Mouse (Mus musculus): Measurements from ENCODE around the gene Maged1. TPM values are rescaled to one million over a fixed set of nuclear protein-coding genes. Genes with fewer than 3 reads are reported as not detected.

The Maged1 gene
- polyA plus RNA-seq (2014; fragmentation: Nextera tagmentation; extraction: Ambion mirVana) = 738 and 790 TPM in 2 replicates

- H3K4me1 ChIP-seq (ENCODE audit: control insufficient read depth, insufficient read depth, low read length) = peaks cover 15% of the 10 kb centered on the region
- H3K27ac ChIP-seq (ENCODE audit: low read depth, low read length) = peak within 1 kb of the TSS; percentile 84
- H3K9me3 ChIP-seq (ENCODE audit: control insufficient read depth, low read length) = no peaks in the 10 kb centered on the region
- peak within 1 kb of the TSS; percentile 61 for H3K4me3 ChIP-seq (ENCODE audit: low read depth, low read length)
- no peaks in the 10 kb centered on the region; the same call in 1 of the 2 replicates for H3K36me3 ChIP-seq (ENCODE audit: control insufficient read depth, insufficient read depth, low read length)
- H3K4me2 ChIP-seq = peak within 1 kb of the TSS; percentile 47
- DNase-seq (ENCODE audit: low spot score, missing footprints) (peak; percentile 98), ATAC-seq (ENCODE audit: low FRiP score) (peak; percentile 89)
- H3K9ac ChIP-seq (ENCODE audit: low read length) = peak within 1 kb of the TSS; percentile 81
- 21% methylated on average over 30 of the region's 32 CpGs for WGBS
- no peaks in the 10 kb centered on the region for H3K27me3 ChIP-seq (ENCODE audit: control insufficient read depth, insufficient read depth, low read length)
These were observed at the start of gene Maged1 for GRCm38 (mm10) chrX:94541918-94542355. TSS of gene Maged1 (minus strand) at chrX:94542143.

- H3K4me3 ChIP-seq (ENCODE audit: low read depth, low read length) = no peak overlapping the region
- H3K36me3 ChIP-seq (ENCODE audit: control insufficient read depth, insufficient read depth, low read length) = no peaks in the 10 kb centered on the region
- DNase-seq (ENCODE audit: low spot score, missing footprints) = no peak
- H3K27me3 ChIP-seq (ENCODE audit: control insufficient read depth, insufficient read depth, low read length) = no peaks in the 10 kb centered on the region
- H3K4me2 ChIP-seq = no peak overlapping the region
- no peak for ATAC-seq (ENCODE audit: low FRiP score)
- WGBS = 86% methylated on average over 1 of the region's 1 CpGs
- H3K4me1 ChIP-seq (ENCODE audit: control insufficient read depth, insufficient read depth, low read length) = no peaks in the 10 kb centered on the region
- H3K27ac ChIP-seq (ENCODE audit: low read depth, low read length) = no peak overlapping the region
- no peak overlapping the region for H3K9ac ChIP-seq (ENCODE audit: low read length)
- no peaks in the 10 kb centered on the region for H3K9me3 ChIP-seq (ENCODE audit: control insufficient read depth, low read length)
These were observed 38.3 kb upstream of the Maged1 start for GRCm38 (mm10) chrX:94580251-94580650.

- no peaks in the 10 kb centered on the region for H3K27me3 ChIP-seq (ENCODE audit: control insufficient read depth, insufficient read depth, low read length)
- DNase-seq (ENCODE audit: low spot score, missing footprints) (no peak), ATAC-seq (ENCODE audit: low FRiP score) (no peak)
- no peaks in the 10 kb centered on the region for H3K36me3 ChIP-seq (ENCODE audit: control insufficient read depth, insufficient read depth, low read length)
- H3K27ac ChIP-seq (ENCODE audit: low read depth, low read length) = no peak overlapping the region
- H3K4me3 ChIP-seq (ENCODE audit: low read depth, low read length) = no peak overlapping the region
- no peaks in the 10 kb centered on the region for H3K4me1 ChIP-seq (ENCODE audit: control insufficient read depth, insufficient read depth, low read length)
- 63% methylated on average over 2 of the region's 2 CpGs for WGBS
- no peak overlapping the region for H3K9ac ChIP-seq (ENCODE audit: low read length)
- H3K9me3 ChIP-seq (ENCODE audit: control insufficient read depth, low read length) = no peaks in the 10 kb centered on the region
- no peak overlapping the region for H3K4me2 ChIP-seq
These were observed 22.8 kb upstream of the Maged1 start for GRCm38 (mm10) chrX:94564694-94565093.

- H3K4me1 ChIP-seq (ENCODE audit: control insufficient read depth, insufficient read depth, low read length) = no peaks in the 10 kb centered on the region
- ATAC-seq (ENCODE audit: low FRiP score) = no peak
These were observed 20.4 kb upstream of the Maged1 start for GRCm38 (mm10) chrX:94562392-94562791.

GRCm38 (mm10) chrX:94548227-94548626 is 6.3 kb upstream of the Maged1 start:
- Histone ChIP-seq H3K27me3 (ENCODE audit: control insufficient read depth, insufficient read depth, low read length) (no peaks in the 10 kb centered on the region; the same call in 1 of the 2 replicates), H3K9ac (ENCODE audit: low read length) (no peak overlapping the region), H3K4me2 (no peak overlapping the region), H3K27ac (ENCODE audit: low read depth, low read length) (no peak overlapping the region), H3K9me3 (ENCODE audit: control insufficient read depth, low read length) (no peaks in the 10 kb centered on the region), H3K4me1 (ENCODE audit: control insufficient read depth, insufficient read depth, low read length) (0 out of 2 replicates have a peak, but pooled peaks cover 3% of the 10 kb centered on the region), H3K4me3 (ENCODE audit: low read depth, low read length) (no peak overlapping the region), H3K36me3 (ENCODE audit: control insufficient read depth, insufficient read depth, low read length) (no peaks in the 10 kb centered on the region)
- no peak for ATAC-seq (ENCODE audit: low FRiP score)
- no peak for DNase-seq (ENCODE audit: low spot score, missing footprints)
- 56% methylated on average over 3 of the region's 3 CpGs for WGBS

More at GRCm38 (mm10) chrX:94562392-94562791, 20.4 kb upstream of the Maged1 start:
- H3K27me3 ChIP-seq (ENCODE audit: control insufficient read depth, insufficient read depth, low read length) = no peaks in the 10 kb centered on the region
- WGBS = 64% methylated on average over 5 of the region's 5 CpGs
- H3K4me2 ChIP-seq = no peak overlapping the region
- no peak overlapping the region for H3K27ac ChIP-seq (ENCODE audit: low read depth, low read length)
- no peaks in the 10 kb centered on the region for H3K36me3 ChIP-seq (ENCODE audit: control insufficient read depth, insufficient read depth, low read length)
- H3K9me3 ChIP-seq (ENCODE audit: control insufficient read depth, low read length) = no peaks in the 10 kb centered on the region
- H3K4me3 ChIP-seq (ENCODE audit: low read depth, low read length) = no peak overlapping the region
- no peak overlapping the region for H3K9ac ChIP-seq (ENCODE audit: low read length)
- DNase-seq (ENCODE audit: low spot score, missing footprints) = no peak

GRCm38 (mm10) chrX:94545941-94546340 is 4.0 kb upstream of the Maged1 start:
- Histone ChIP-seq H3K9ac (ENCODE audit: low read length) (no peak overlapping the region), H3K27me3 (ENCODE audit: control insufficient read depth, insufficient read depth, low read length) (no peaks in the 10 kb centered on the region), H3K27ac (ENCODE audit: low read depth, low read length) (no peak overlapping the region), H3K4me3 (ENCODE audit: low read depth, low read length) (no peak overlapping the region), H3K4me2 (no peak overlapping the region), H3K9me3 (ENCODE audit: control insufficient read depth, low read length) (no peaks in the 10 kb centered on the region), H3K4me1 (ENCODE audit: control insufficient read depth, insufficient read depth, low read length) (peaks cover 9% of the 10 kb centered on the region), H3K36me3 (ENCODE audit: control insufficient read depth, insufficient read depth, low read length) (no peaks in the 10 kb centered on the region)
- 94% methylated on average over 3 of the region's 3 CpGs for WGBS
- ATAC-seq (ENCODE audit: low FRiP score) (no peak), DNase-seq (ENCODE audit: low spot score, missing footprints) (no peak)

- H3K27ac ChIP-seq (ENCODE audit: low read depth, low read length) = no peak overlapping the region
- no peak overlapping the region for H3K4me3 ChIP-seq (ENCODE audit: low read depth, low read length)
- H3K4me1 ChIP-seq (ENCODE audit: control insufficient read depth, insufficient read depth, low read length) = peaks cover 12% of the 10 kb centered on the region
- H3K36me3 ChIP-seq (ENCODE audit: control insufficient read depth, insufficient read depth, low read length) = no peaks in the 10 kb centered on the region
- DNase-seq (ENCODE audit: low spot score, missing footprints) (no peak), ATAC-seq (ENCODE audit: low FRiP score) (no peak)
- H3K9ac ChIP-seq (ENCODE audit: low read length) = no peak overlapping the region
- H3K4me2 ChIP-seq = no peak overlapping the region
- 7% methylated on average over 1 of the region's 1 CpGs for WGBS
- H3K9me3 ChIP-seq (ENCODE audit: control insufficient read depth, low read length) = no peaks in the 10 kb centered on the region
- H3K27me3 ChIP-seq (ENCODE audit: control insufficient read depth, insufficient read depth, low read length) = no peaks in the 10 kb centered on the region
These were observed 3.0 kb upstream of the Maged1 start for GRCm38 (mm10) chrX:94544923-94545322.

- Histone ChIP-seq H3K27me3 (ENCODE audit: control insufficient read depth, insufficient read depth, low read length) (no peaks in the 10 kb centered on the region), H3K9me3 (ENCODE audit: control insufficient read depth, low read length) (no peaks in the 10 kb centered on the region), H3K4me2 (peak overlapping the region; percentile 45), H3K36me3 (ENCODE audit: control insufficient read depth, insufficient read depth, low read length) (no peaks in the 10 kb centered on the region), H3K9ac (ENCODE audit: low read length) (peak overlapping the region; percentile 53), H3K4me3 (ENCODE audit: low read depth, low read length) (peak overlapping the region; percentile 61), H3K4me1 (ENCODE audit: control insufficient read depth, insufficient read depth, low read length) (peaks cover 15% of the 10 kb centered on the region), H3K27ac (ENCODE audit: low read depth, low read length) (peak overlapping the region; percentile 84)
- peak; percentile 83 for DNase-seq (ENCODE audit: low spot score, missing footprints)
- 30% methylated on average over 6 of the region's 9 CpGs for WGBS
- no peak for ATAC-seq (ENCODE audit: low FRiP score)
These were observed 593 bp upstream of the Maged1 start for GRCm38 (mm10) chrX:94542536-94542935.

- Histone ChIP-seq H3K9ac (ENCODE audit: low read length) (peak overlapping the region; percentile 81), H3K4me2 (peak overlapping the region; percentile 47), H3K27me3 (ENCODE audit: control insufficient read depth, insufficient read depth, low read length) (no peaks in the 10 kb centered on the region), H3K4me1 (ENCODE audit: control insufficient read depth, insufficient read depth, low read length) (peaks cover 15% of the 10 kb centered on the region), H3K27ac (ENCODE audit: low read depth, low read length) (peak overlapping the region; percentile 82), H3K36me3 (ENCODE audit: control insufficient read depth, insufficient read depth, low read length) (peaks cover 3% of the 10 kb centered on the region; the same call in 1 of the 2 replicates), H3K4me3 (ENCODE audit: low read depth, low read length) (peak overlapping the region; percentile 61), H3K9me3 (ENCODE audit: control insufficient read depth, low read length) (no peaks in the 10 kb centered on the region)
- WGBS = 19% methylated on average over 25 of the region's 25 CpGs
- DNase-seq (ENCODE audit: low spot score, missing footprints) (no peak), ATAC-seq (ENCODE audit: low FRiP score) (0 out of 2 replicates have a peak, but pooled peaks have one; percentile 0)
These were observed 737 bp downstream of the Maged1 start for GRCm38 (mm10) chrX:94541206-94541605.
